Comparison of ENCODE assay signal across 8 mouse cellular contexts in the genomic region with DNA sequence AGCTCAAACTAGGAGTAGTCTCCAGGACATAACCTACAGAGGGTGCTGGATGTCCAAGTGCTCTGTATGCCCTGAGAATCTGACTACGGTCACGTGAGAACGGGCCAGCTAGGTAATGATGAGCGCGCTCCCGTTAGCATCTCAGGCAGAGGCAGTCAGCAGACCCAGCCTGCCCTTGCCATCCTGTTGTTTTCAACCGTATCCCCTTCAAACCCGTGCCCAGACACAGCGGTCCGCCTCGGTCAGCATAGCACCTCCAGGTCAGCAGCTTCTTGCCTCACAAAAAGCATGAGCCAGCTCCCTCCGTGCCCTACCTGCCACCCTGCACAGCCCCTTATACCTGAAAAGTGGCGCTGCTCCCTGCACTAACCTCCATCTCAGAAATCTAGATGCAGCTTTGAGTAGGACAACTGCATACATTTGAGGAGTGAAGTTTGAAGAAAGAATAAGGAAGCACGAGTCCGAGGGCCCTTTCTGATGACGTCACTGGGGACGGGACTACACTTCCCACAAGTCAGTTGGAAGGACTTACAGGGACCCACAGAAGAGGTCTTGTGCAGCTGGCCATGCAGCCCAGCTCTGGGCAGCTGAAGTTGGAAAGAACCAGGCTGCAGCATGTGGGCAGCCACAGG. TPM values are rescaled to one million over a fixed set of nuclear protein-coding genes. Genes with fewer than 3 reads are reported as not detected.
A peak's percentile ranks its signal among the peaks of the same experiment; 100 is the strongest.
DNase-seq lines count a peak whose midpoint lies in the region; ATAC-seq and TF ChIP-seq lines count a peak whose summit lies in the region.

No protein-coding gene starts in this region.

- no peaks in the 10 kb centered on the region for H3K27me3 ChIP-seq in Patski
- no peaks in the 10 kb centered on the region for H3K27me3 ChIP-seq in hindbrain, embryonic 14.5 days (ENCODE audit: control insufficient read depth, insufficient read depth, low read length)

- peak; percentile 75 for DNase-seq in Patski (ENCODE audit: low read depth, low spot score)
- DNase-seq in cerebellum, postnatal 25 days = peak; percentile 87 to 92
- peak; percentile 77 to 84 for DNase-seq in frontal cortex, postnatal 25 days (ENCODE audit: low spot score in 2 of 2)
- peak; percentile 93 for DNase-seq in hindbrain, embryonic 14.5 days (ENCODE audit: low spot score)
- DNase-seq in layer of hippocampus, postnatal 36 days = peak; percentile 87 to 88
- DNase-seq in lung, postnatal 36 days = peak; percentile 97
- peak; percentile 96 for DNase-seq in retina, postnatal 1 day
- peak; percentile 78 to 84 for DNase-seq in urinary bladder, adult 18-20 months (ENCODE audit: low spot score in 2 of 2)

- POLR2A ChIA-PET in Patski (lab: Charles Lee) = interaction anchor here (1.2 kb wide), 1 partner anchor 40 kb away, joined by 4 read pairs; no protein-coding TSS in a partner anchor

- peak overlapping the region; percentile 70 for H3K9ac ChIP-seq in hindbrain, embryonic 14.5 days

- CTCF ChIA-PET in Patski (lab: Charles Lee) = no interaction called here

- H3K27ac ChIP-seq in hindbrain, embryonic 14.5 days = peak overlapping the region; percentile 50

- H3K4me3 ChIP-seq in hindbrain, embryonic 14.5 days (replicated peaks; ENCODE audit: low read length) = peak overlapping the region; percentile 63

- peaks cover 11% of the 10 kb centered on the region; the same call in 1 of the 2 replicates for H3K4me1 ChIP-seq in hindbrain, embryonic 14.5 days (replicated peaks; ENCODE audit: control insufficient read depth, insufficient read depth, low read length)

- H3K4me2 ChIP-seq in hindbrain, embryonic 14.5 days (replicated peaks) = peak overlapping the region; percentile 68

- no peaks in the 10 kb centered on the region for H3K9me3 ChIP-seq in hindbrain, embryonic 14.5 days (ENCODE audit: control insufficient read depth, low read length)

- H3K36me3 ChIP-seq in hindbrain, embryonic 14.5 days (replicated peaks; ENCODE audit: control insufficient read depth, insufficient read depth) = no peaks in the 10 kb centered on the region

- under 1% methylated on average over 17 of the region's 17 CpGs for WGBS in hindbrain, embryonic 14.5 days

- TF ChIP-seq CTCF in Patski (IDR thresholded peaks at IDR 0.05) = no peak

- in situ Hi-C loops in Patski (cut with MboI; ENCODE audit: low pct_unique_long_range_greater_than_20kb) = no loop called here

- ATAC-seq in Patski = peak; percentile 93
- peak; percentile 96 for ATAC-seq in hindbrain, embryonic 14.5 days (ENCODE audit: low FRiP score)

RNA-seq across cellular contexts. Expression of a gene that starts 5.0 kb away (rescaled TPM):
- 11.8 TPM for polyA plus RNA-seq in Patski (2021)
- 4.3 and 4.5 TPM in 2 replicates for polyA plus RNA-seq in hindbrain, embryonic 14.5 days (2014; fragmentation: Nextera tagmentation; extraction: Ambion mirVana)
- 10 to 100 TPM; 12.5 to 14.6 TPM for total RNA-seq in layer of hippocampus, postnatal 36 days (2021)

RNA-seq across cellular contexts. Expression of a gene that starts 31.1 kb away (rescaled TPM):
- 3.2 TPM for polyA plus RNA-seq in Patski (2021)
- 8.5 and 9.2 TPM in 2 replicates for polyA plus RNA-seq in hindbrain, embryonic 14.5 days (2014; fragmentation: Nextera tagmentation; extraction: Ambion mirVana)
- total RNA-seq in layer of hippocampus, postnatal 36 days (2021) = 1 to 10 TPM; 5.9 to 6.6 TPM

RNA-seq across cellular contexts. Expression of a gene that starts 37.1 kb away (rescaled TPM):
- polyA plus RNA-seq in Patski (2021) = 6.8 TPM
- polyA plus RNA-seq in hindbrain, embryonic 14.5 days (2014; fragmentation: Nextera tagmentation; extraction: Ambion mirVana) = 13.4 and 13.6 TPM in 2 replicates
- 10 to 100 TPM; 23.5 to 28.6 TPM for total RNA-seq in layer of hippocampus, postnatal 36 days (2021)

RNA-seq across cellular contexts. Expression of a gene that starts 55.5 kb away (rescaled TPM):
- polyA plus RNA-seq in Patski (2021) = 1.2 TPM
- 3.5 and 3.7 TPM in 2 replicates for polyA plus RNA-seq in hindbrain, embryonic 14.5 days (2014; fragmentation: Nextera tagmentation; extraction: Ambion mirVana)
- 1 to 10 TPM; 4.3 to 5.5 TPM for total RNA-seq in layer of hippocampus, postnatal 36 days (2021)

Comparison
In these comparisons a context has a peak if more than half of its experiments do, and no peak if none do; other contexts are left out.
1. Peak in every context shown above with its lines: DNase-seq, ATAC-seq, H3K4me3 ChIP-seq and H3K27ac ChIP-seq.